Mouse (Mus musculus) yolk sac, embryonic 10.5 days (tissue): ENCODE measurements around the gene Pigl.

Experiments used
- DNase-seq: peaks from one replicate; pipeline ENCODE4 v3.0.0-alpha.2; 2017; ENCODE audit warnings: low spot score

The Pigl gene

GRCm38 (mm10) chr11:62518991-62519390 is 60.7 kb downstream of the Pigl start:
- DNase-seq, result peak; percentile 54

GRCm38 (mm10) chr11:62522283-62522682 is 64.0 kb downstream of the Pigl start:
- no peak for DNase-seq

- no peak for DNase-seq
Observed at GRCm38 (mm10) chr11:62537089-62537488, 78.8 kb downstream of the Pigl start.

GRCm38 (mm10) chr11:62537590-62537989 is 79.3 kb downstream of the Pigl start:
- no peak for DNase-seq

- peak; percentile 78 for DNase-seq
Observed at GRCm38 (mm10) chr11:62538321-62539088, 80.2 kb downstream of the Pigl start.

- peak; percentile 75 for DNase-seq
Observed at GRCm38 (mm10) chr11:62539089-62539890, 81.0 kb downstream of the Pigl start, which contains the start of gene Cenpv. TSS of gene Cenpv (minus strand) at chr11:62539261.

- DNase-seq, result no peak
Observed at GRCm38 (mm10) chr11:62540167-62540566, 81.9 kb downstream of the Pigl start.

GRCm38 (mm10) chr11:62540969-62541368 is 82.7 kb downstream of the Pigl start:
- DNase-seq, result no peak

- DNase-seq, result no peak
Observed at GRCm38 (mm10) chr11:62541581-62541980, 83.3 kb downstream of the Pigl start.

GRCm38 (mm10) chr11:62543991-62544390 is 85.7 kb downstream of the Pigl start:
- DNase-seq, result no peak

GRCm38 (mm10) chr11:62549782-62550181 is 91.5 kb downstream of the Pigl start:
- peak; percentile 55 for DNase-seq

GRCm38 (mm10) chr11:62550227-62550685 is 92.0 kb downstream of the Pigl start:
- peak; percentile 81 for DNase-seq

- peak; percentile 99 for DNase-seq
Observed at GRCm38 (mm10) chr11:62550727-62551225, 92.5 kb downstream of the Pigl start, which contains the start of gene Ubb. TSS of gene Ubb (plus strand) at chr11:62551171.

GRCm38 (mm10) chr11:62551226-62552119 is 93.2 kb downstream of the Pigl start:
- DNase-seq, result peak; percentile 94

- DNase-seq, result no peak
Observed at GRCm38 (mm10) chr11:62553186-62553585, 94.9 kb downstream of the Pigl start.

- DNase-seq, result no peak
Observed at GRCm38 (mm10) chr11:62553633-62554032, 95.4 kb downstream of the Pigl start.

GRCm38 (mm10) chr11:62554163-62554855 is 96.0 kb downstream of the Pigl start:
- no peak for DNase-seq

GRCm38 (mm10) chr11:62554934-62555517 is 96.8 kb downstream of the Pigl start:
- no peak for DNase-seq

- no peak for DNase-seq
Observed at GRCm38 (mm10) chr11:62555896-62556412, 97.7 kb downstream of the Pigl start.

- peak; percentile 67 for DNase-seq
Observed at GRCm38 (mm10) chr11:62557205-62557604, 98.9 kb downstream of the Pigl start.
